Mouse (Mus musculus): ENCODE measurements around the gene Ttc19. TPM values are rescaled to one million over a fixed set of nuclear protein-coding genes. Genes with fewer than 3 reads are reported as not detected.
"Not testable (repeated sequence)": the region's sequence is repeated elsewhere in the genome, so short reads cannot be mapped to it uniquely, and the experiment has no call there.

The Ttc19 gene
- polyA plus RNA-seq, 1 experiment from 2014 or later = 23.6 TPM

- 84% methylated on average over 7 of the region's 7 CpGs for WGBS
- Histone ChIP-seq H3K36me3 (ENCODE audit: poor library complexity, severe bottlenecking) (no peaks in the 10 kb centered on the region), H3K9me3 (replicated peaks) (no peaks in the 10 kb centered on the region), H3K27me3 (no peaks in the 10 kb centered on the region), H3K27ac (no peak overlapping the region), H3K4me2 (no peak overlapping the region), H3K4me3 (no peak overlapping the region), H3K9ac (no peak overlapping the region), H3K4me1 (peaks cover 14% of the 10 kb centered on the region)
- ATAC-seq = no peak
These were observed 17.7 kb upstream of the Ttc19 start for GRCm38 (mm10) chr11:62263599-62263998.

- H3K36me3 ChIP-seq (ENCODE audit: poor library complexity, severe bottlenecking) = no peaks in the 10 kb centered on the region
These were observed 17.3 kb upstream of the Ttc19 start for GRCm38 (mm10) chr11:62264018-62264417.

GRCm38 (mm10) chr11:62265642-62266041 is 15.6 kb upstream of the Ttc19 start:
- Histone ChIP-seq H3K27ac (no peak overlapping the region), H3K4me3 (no peak overlapping the region), H3K4me2 (no peak overlapping the region), H3K4me1 (peaks cover 14% of the 10 kb centered on the region), H3K9me3 (replicated peaks) (no peaks in the 10 kb centered on the region), H3K9ac (no peak overlapping the region), H3K27me3 (no peaks in the 10 kb centered on the region), H3K36me3 (ENCODE audit: poor library complexity, severe bottlenecking) (no peaks in the 10 kb centered on the region)
- WGBS = 65% methylated on average over 7 of the region's 7 CpGs
- ATAC-seq = no peak

More at GRCm38 (mm10) chr11:62264018-62264417, 17.3 kb upstream of the Ttc19 start:
- Histone ChIP-seq H3K27ac (no peak overlapping the region), H3K4me3 (no peak overlapping the region), H3K4me1 (peaks cover 14% of the 10 kb centered on the region), H3K4me2 (no peak overlapping the region), H3K9ac (no peak overlapping the region), H3K27me3 (no peaks in the 10 kb centered on the region), H3K9me3 (replicated peaks) (no peaks in the 10 kb centered on the region)
- WGBS = 70% methylated on average over 7 of the region's 7 CpGs
- no peak for ATAC-seq

- ATAC-seq = 0 out of 2 replicates have a peak, but pooled peaks have one; percentile 19
- Histone ChIP-seq H3K27me3 (no peaks in the 10 kb centered on the region), H3K4me3 (no peak overlapping the region), H3K36me3 (ENCODE audit: poor library complexity, severe bottlenecking) (no peaks in the 10 kb centered on the region), H3K4me1 (peaks cover 14% of the 10 kb centered on the region), H3K27ac (no peak overlapping the region), H3K9ac (no peak overlapping the region), H3K9me3 (replicated peaks) (no peaks in the 10 kb centered on the region), H3K4me2 (no peak overlapping the region)
- 44% methylated on average over 17 of the region's 17 CpGs for WGBS
These were observed 14.6 kb upstream of the Ttc19 start for GRCm38 (mm10) chr11:62266466-62267214.

- ATAC-seq = no peak
- H3K4me1 ChIP-seq = peaks cover 14% of the 10 kb centered on the region
- no peaks in the 10 kb centered on the region for H3K36me3 ChIP-seq (ENCODE audit: poor library complexity, severe bottlenecking)
- no peak overlapping the region for H3K4me3 ChIP-seq
- no peak overlapping the region for H3K4me2 ChIP-seq
- H3K27ac ChIP-seq = no peak overlapping the region
- no peak overlapping the region for H3K9ac ChIP-seq
- H3K27me3 ChIP-seq = no peaks in the 10 kb centered on the region
- H3K9me3 ChIP-seq (replicated peaks) = no peaks in the 10 kb centered on the region
- 81% methylated on average over 8 of the region's 8 CpGs for WGBS
These were observed 12.9 kb upstream of the Ttc19 start for GRCm38 (mm10) chr11:62268381-62268780.

- H3K27me3 ChIP-seq = no peaks in the 10 kb centered on the region
- H3K4me1 ChIP-seq = peaks cover 14% of the 10 kb centered on the region
- H3K36me3 ChIP-seq (ENCODE audit: poor library complexity, severe bottlenecking) = no peaks in the 10 kb centered on the region
- no peak overlapping the region for H3K4me3 ChIP-seq
- ATAC-seq = no peak
- no peak overlapping the region for H3K27ac ChIP-seq
- H3K4me2 ChIP-seq = no peak overlapping the region
- H3K9me3 ChIP-seq (replicated peaks) = no peaks in the 10 kb centered on the region
- 81% methylated on average over 12 of the region's 12 CpGs for WGBS
- H3K9ac ChIP-seq = no peak overlapping the region
These were observed 12.2 kb upstream of the Ttc19 start for GRCm38 (mm10) chr11:62269097-62269496.

GRCm38 (mm10) chr11:62270851-62271250 is 10.4 kb upstream of the Ttc19 start:
- no peak for ATAC-seq
- Histone ChIP-seq H3K36me3 (ENCODE audit: poor library complexity, severe bottlenecking) (no peaks in the 10 kb centered on the region), H3K27ac (no peak overlapping the region), H3K4me2 (no peak overlapping the region), H3K9me3 (replicated peaks) (no peaks in the 10 kb centered on the region), H3K9ac (no peak overlapping the region), H3K4me3 (no peak overlapping the region), H3K27me3 (no peaks in the 10 kb centered on the region), H3K4me1 (peaks cover 14% of the 10 kb centered on the region)
- 61% methylated on average over 5 of the region's 5 CpGs for WGBS

GRCm38 (mm10) chr11:62277086-62277485 is 4.2 kb upstream of the Ttc19 start:
- Histone ChIP-seq H3K27me3 (no peaks in the 10 kb centered on the region), H3K9ac (no peak overlapping the region), H3K4me3 (no peak overlapping the region), H3K27ac (no peak overlapping the region), H3K36me3 (ENCODE audit: poor library complexity, severe bottlenecking) (no peaks in the 10 kb centered on the region), H3K4me1 (peaks cover 7% of the 10 kb centered on the region), H3K9me3 (replicated peaks) (no peaks in the 10 kb centered on the region), H3K4me2 (no peak overlapping the region)
- ATAC-seq = no peak
- 71% methylated on average over 8 of the region's 8 CpGs for WGBS

GRCm38 (mm10) chr11:62278027-62278426 is 3.2 kb upstream of the Ttc19 start:
- no peak for ATAC-seq
- WGBS = 27% methylated on average over 5 of the region's 5 CpGs
- no peak overlapping the region for H3K27ac ChIP-seq

GRCm38 (mm10) chr11:62281601-62281997 is 326 bp downstream of the Ttc19 start:
- H3K9me3 ChIP-seq (replicated peaks) = no peaks in the 10 kb centered on the region
- ATAC-seq = peak; percentile 65; the same call in 1 of the 2 replicates
- H3K36me3 ChIP-seq (ENCODE audit: poor library complexity, severe bottlenecking) = peaks cover 25% of the 10 kb centered on the region; the same call in 1 of the 2 replicates
- H3K4me2 ChIP-seq = peak overlapping the region; percentile 83
- peak overlapping the region; percentile 89 for H3K9ac ChIP-seq
- peaks cover 10% of the 10 kb centered on the region for H3K4me1 ChIP-seq
- WGBS = 1% methylated on average over 43 of the region's 57 CpGs
- peak overlapping the region; percentile 87 for H3K27ac ChIP-seq
- peak overlapping the region; percentile 94 for H3K4me3 ChIP-seq
- no peaks in the 10 kb centered on the region for H3K27me3 ChIP-seq

More at GRCm38 (mm10) chr11:62278027-62278426, 3.2 kb upstream of the Ttc19 start:
- Histone ChIP-seq H3K4me2 (no peak overlapping the region), H3K27me3 (no peaks in the 10 kb centered on the region), H3K9me3 (replicated peaks) (no peaks in the 10 kb centered on the region), H3K4me1 (peaks cover 10% of the 10 kb centered on the region), H3K36me3 (ENCODE audit: poor library complexity, severe bottlenecking) (no peaks in the 10 kb centered on the region), H3K4me3 (no peak overlapping the region), H3K9ac (no peak overlapping the region)

- not testable (repeated sequence) for H3K4me3 ChIP-seq; H3K27me3 ChIP-seq; ATAC-seq; H3K9me3 ChIP-seq (replicated peaks); H3K27ac ChIP-seq; H3K9ac ChIP-seq; H3K4me2 ChIP-seq
- WGBS = 95% methylated on average over 3 of the region's 3 CpGs
- peaks cover 10% of the 10 kb centered on the region for H3K4me1 ChIP-seq
- H3K36me3 ChIP-seq (ENCODE audit: poor library complexity, severe bottlenecking) = peaks cover 45% of the 10 kb centered on the region
These were observed 2.7 kb downstream of the Ttc19 start for GRCm38 (mm10) chr11:62284020-62284419.

GRCm38 (mm10) chr11:62285020-62285419 is 3.7 kb downstream of the Ttc19 start:
- H3K4me2 ChIP-seq = no peak overlapping the region
- H3K36me3 ChIP-seq (ENCODE audit: poor library complexity, severe bottlenecking) = peaks cover 54% of the 10 kb centered on the region
- no peaks in the 10 kb centered on the region for H3K27me3 ChIP-seq
- H3K9ac ChIP-seq = no peak overlapping the region
- H3K9me3 ChIP-seq (replicated peaks) = no peaks in the 10 kb centered on the region
- H3K4me3 ChIP-seq = no peak overlapping the region
- peaks cover 10% of the 10 kb centered on the region for H3K4me1 ChIP-seq
- WGBS = 93% methylated on average over 8 of the region's 8 CpGs
- no peak overlapping the region for H3K27ac ChIP-seq
- no peak for ATAC-seq

GRCm38 (mm10) chr11:62287700-62288099 is 6.4 kb downstream of the Ttc19 start:
- WGBS = 94% methylated on average over 1 of the region's 1 CpGs
- no peak for ATAC-seq
- no peak overlapping the region for H3K4me2 ChIP-seq
- H3K27me3 ChIP-seq = no peaks in the 10 kb centered on the region
- no peak overlapping the region for H3K9ac ChIP-seq
- H3K4me3 ChIP-seq = no peak overlapping the region
- H3K27ac ChIP-seq = no peak overlapping the region
- H3K9me3 ChIP-seq (replicated peaks) = no peaks in the 10 kb centered on the region
- peaks cover 69% of the 10 kb centered on the region for H3K36me3 ChIP-seq (ENCODE audit: poor library complexity, severe bottlenecking)
- no peaks in the 10 kb centered on the region for H3K4me1 ChIP-seq

Measured in forebrain, embryonic 13.5 days (tissue).